Mouse (Mus musculus) heart, adult 9 months (tissue): Measurements from ENCODE around the gene Cntrl.

Source experiments
- DNase-seq, 2 experiments: peaks; one replicate each; pipeline ENCODE4 v3.0.0; 2022; ENCODE audit warnings: low spot score in 2 of 2

Gene Cntrl

DNA sequence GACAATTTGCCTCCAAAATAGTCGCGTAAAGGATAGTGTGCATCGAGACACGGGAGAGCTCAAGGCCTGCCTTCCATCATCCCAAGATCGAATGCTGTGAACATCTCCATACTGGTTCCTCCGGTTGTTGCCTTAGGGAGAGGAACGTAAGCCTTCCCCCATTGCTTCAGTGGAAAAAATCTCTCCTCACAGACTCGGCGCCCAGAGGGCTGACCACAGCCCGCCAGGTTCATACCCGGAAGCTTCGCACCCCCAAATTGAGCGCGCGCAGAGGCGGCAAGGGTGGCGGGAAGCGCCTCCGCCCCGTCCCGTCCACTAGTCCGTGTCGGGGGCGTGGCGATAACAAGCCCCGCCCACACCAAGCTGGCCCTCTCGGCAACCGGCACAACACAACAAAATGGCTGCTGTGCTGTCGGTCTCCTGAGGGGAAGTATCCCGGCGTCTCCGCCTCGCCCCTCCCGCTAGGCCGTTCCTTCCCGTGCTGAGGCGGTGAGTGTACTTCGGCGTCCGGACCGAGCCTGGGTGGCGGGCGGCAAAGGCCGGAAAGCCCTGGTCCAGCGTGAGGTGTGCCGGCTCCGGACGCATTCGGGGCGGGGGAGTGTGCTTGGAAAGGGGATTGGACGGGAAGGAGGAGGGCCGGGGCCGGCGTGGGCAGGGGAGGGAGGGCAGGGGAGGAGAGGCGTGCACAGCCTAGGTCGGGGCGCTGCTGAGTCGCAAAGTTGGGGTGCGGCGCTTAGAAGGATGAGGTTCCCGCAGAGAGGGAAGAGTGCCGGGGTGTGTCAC lies at the start of gene Cntrl:
Cntrl (plus strand) TSS at position 352 of the 783 bp plus-strand sequence.
- peak; percentile 95 to 97 for DNase-seq

DNA sequence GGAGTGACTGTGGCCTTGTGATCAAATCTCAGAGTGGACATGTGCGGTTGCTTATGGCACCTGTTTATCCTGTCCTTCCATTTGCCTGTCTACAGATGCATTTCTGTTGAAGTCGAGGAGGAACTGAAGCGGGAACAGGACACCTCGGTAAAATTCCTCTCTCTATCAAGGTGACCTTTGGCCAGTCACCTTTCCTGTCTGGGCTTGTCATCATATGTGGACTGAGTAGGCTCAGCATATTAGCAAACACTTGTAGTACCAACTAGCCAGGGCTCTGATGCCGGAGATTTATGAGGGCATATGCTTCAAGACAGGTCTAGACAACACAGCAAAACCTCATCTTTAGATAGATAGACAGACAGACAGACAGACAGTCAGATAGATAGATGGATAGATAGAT lies 49.0 kb upstream of the Cntrl start:
- DNase-seq, result no peak

- DNase-seq, result no peak
Measured at GRCm38 (mm10) chr2:35060897-35061296, 48.4 kb upstream of the Cntrl start.

DNA sequence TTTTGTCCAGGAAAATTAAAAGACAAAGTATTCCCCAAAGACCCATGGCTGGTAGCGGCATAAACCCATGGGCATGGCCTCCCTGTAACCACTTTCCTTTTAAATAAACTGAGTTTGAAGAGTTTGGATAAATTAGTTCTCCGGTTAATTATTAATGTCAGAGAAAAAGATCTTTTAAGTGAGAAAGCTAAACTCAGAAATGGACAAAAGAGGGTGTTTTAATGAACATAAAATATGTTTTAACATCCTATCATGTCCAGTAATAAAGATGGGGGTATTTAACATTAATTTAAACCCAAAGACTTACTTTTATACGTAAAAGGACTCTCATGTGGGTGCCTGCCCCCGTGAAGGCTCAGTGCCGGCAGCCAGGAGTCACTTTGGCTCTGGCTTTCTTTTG lies 48.0 kb upstream of the Cntrl start, which contains the start of gene Hc:
Hc (minus strand) TSS at position 101 of the 400 bp plus-strand sequence.
- DNase-seq, result no peak

GRCm38 (mm10) chr2:35063333-35064030 lies 45.8 kb upstream of the Cntrl start:
- DNase-seq, result no peak

GRCm38 (mm10) chr2:35066525-35067082 lies 42.7 kb upstream of the Cntrl start:
- no peak for DNase-seq

- DNase-seq, result no peak
Measured at GRCm38 (mm10) chr2:35067117-35067516, 42.2 kb upstream of the Cntrl start.

GRCm38 (mm10) chr2:35069124-35069523 lies 40.2 kb upstream of the Cntrl start:
- no peak for DNase-seq

DNA sequence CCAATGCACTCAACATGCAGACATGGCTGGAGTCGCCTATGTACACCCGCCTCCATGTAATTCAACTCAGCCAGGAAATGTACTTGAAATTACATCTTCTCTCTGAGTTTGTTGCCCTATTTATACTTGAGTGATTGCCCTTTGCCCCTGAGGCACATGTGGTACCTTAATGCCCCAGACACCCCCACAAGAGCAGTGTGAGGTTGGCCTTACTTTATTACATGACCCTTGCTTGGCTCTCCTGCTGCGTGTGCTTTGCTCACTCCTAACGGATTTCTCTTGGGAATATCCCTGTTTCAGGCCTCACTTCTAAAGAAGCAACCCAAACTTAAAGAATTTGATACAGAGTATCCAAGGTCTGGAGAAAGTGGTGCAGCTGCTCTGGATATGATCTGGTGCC lies 39.0 kb upstream of the Cntrl start:
- no peak for DNase-seq

GRCm38 (mm10) chr2:35072547-35072946 lies 36.7 kb upstream of the Cntrl start:
- no peak for DNase-seq

DNA sequence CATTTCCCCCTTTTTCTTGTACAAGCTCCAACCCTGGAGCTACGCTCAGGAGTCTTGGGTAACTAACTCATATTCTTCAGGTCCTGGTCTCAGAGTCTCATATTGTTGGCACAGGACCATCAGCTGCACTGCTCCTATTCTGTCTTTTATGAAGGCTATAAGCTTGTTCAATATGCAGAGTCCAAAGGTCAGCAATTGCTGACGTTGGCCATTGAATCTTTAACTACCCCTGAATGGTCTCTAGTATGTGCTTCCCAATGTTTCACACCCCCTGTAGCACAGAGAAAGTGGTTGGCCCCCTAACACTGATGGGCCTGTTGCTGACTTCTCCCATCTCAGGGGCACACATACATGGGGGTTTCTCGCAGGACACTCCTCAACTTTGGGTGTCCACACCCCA lies 35.0 kb upstream of the Cntrl start:
- DNase-seq, result no peak

DNA sequence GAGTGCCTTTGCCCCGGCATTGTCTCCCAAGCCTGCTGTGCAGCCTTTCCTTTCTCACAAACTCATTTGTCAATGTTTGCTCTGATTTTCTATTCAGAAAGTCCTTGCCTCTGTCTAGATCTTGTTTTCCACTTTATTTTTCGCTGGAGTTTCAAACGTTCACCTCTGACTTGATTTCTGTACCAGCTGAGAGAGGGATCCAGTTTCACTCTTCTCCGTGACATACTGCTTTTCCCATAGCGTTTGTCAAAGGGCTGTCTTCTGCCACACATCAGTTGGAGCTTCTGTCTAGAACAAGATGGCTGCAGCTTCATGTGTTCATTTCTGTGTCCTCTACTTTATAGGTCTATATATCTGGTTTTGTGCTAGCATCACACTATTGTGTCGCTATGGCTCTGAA lies 30.1 kb upstream of the Cntrl start:
- no peak for DNase-seq

- no peak for DNase-seq
Measured at GRCm38 (mm10) chr2:35087418-35087817, 21.9 kb upstream of the Cntrl start.

- no peak for DNase-seq
Measured at GRCm38 (mm10) chr2:35100529-35100928, 8.8 kb upstream of the Cntrl start.

DNA sequence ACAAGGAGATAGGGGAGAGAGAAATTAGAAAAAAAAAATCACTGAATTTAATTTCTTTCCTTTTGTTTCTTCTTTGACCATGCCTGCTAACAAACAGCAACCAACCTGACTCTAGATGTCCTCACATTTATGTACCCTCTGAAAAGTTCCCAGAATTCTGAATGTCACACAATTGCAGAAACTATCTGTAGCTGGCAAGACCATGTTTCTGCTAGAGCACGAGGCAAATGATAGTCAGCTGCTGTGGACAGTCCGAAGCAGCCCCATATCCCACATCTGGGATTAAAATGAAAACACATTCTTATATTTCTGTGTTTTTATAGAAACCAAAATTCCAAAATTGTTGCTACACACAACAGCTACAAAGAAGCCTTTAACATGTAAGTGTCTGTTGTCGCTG lies 7.8 kb upstream of the Cntrl start, which contains the start of gene AI182371:
AI182371 (minus strand) TSS at position 101 of the 400 bp plus-strand sequence.
- DNase-seq, result no peak

DNA sequence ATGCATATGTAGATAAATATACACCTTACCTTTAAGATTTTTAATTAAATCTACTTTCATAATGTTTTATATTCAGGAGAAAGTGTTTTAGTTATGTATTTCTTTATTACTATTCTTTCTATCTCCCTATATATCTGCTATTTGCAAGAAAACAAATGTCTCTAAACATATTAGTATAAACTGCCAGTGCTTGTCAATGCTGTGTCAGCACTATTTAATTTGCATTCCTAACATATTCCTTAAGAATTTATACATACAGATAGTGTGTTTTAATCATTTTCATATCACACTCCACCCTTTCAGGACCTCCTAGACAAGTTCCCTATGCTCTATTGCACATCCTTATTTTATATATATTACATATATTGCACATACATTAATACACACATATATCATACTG lies 6.5 kb upstream of the Cntrl start:
- DNase-seq, result no peak

DNA sequence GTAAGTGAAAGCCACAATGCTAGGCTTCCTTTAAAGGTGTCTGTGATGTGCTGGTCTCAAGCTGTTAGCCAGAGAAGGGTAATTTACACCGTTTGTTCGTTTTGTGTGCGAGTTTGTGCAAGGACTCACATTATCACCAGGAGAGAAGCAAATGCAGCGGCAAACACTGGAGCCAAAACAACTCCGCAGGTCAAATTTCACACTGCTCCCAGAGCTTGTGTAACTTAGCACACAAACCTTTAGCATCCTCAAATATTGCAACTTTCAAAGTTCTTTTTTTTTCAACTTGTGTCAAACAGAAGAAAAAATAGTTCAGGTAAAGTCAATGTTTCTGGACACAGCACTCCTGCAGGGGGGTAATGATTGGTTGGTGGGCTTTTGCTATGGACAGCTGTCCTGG lies 5.7 kb upstream of the Cntrl start:
- DNase-seq, result no peak

DNA sequence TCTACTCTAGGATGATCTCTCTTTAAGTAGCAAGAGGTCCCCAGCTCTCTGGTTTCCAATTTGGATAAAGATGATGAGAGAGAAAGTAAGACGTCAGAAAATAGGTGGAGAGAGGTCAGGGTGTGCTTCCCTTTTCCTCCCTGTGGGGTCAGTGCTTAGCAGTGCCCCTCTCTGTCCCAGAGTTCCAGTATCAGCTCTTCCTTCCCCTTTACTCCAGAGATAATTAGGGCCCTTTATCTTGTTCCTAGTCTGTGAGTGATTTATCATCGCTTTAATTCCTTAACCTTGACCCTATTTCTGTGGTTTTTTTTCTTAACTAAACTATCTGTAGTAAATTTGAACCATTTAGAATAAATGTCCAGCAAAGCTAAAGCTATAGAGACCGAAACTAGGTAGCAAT lies 4.4 kb upstream of the Cntrl start:
- DNase-seq, result no peak

DNA sequence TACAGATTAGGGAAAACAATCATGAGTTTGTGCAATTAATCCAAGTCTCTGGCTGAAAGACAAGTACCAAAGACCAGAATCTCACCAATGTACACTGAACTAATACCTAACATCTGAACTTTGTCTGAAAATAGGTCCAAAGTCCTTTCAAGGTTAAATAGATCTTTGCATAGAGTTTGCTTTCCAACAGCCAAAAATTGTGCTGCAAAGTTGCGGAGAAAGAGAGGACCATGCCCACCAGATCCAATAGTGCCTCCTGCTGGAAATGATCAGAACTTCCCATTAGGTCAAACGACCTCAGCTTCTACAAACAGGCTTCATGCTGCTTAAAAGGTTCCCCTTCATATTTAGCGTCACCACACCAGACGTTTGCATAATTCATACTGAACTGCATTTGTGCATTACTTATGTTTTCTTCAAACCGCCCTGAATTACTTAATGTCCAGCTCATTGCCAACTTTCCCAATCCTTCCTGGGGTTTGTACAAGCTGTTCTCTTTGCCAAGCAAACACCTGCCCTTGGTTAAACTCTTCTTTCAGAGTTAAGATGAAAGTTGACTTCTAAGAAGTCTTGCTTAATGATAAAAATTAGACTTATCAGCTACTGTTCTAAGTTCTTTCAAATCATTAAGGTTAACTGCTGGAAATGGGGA lies 1.2 kb upstream of the Cntrl start:
- peak in 1 of 2 experiments; percentile 11 for DNase-seq

DNA sequence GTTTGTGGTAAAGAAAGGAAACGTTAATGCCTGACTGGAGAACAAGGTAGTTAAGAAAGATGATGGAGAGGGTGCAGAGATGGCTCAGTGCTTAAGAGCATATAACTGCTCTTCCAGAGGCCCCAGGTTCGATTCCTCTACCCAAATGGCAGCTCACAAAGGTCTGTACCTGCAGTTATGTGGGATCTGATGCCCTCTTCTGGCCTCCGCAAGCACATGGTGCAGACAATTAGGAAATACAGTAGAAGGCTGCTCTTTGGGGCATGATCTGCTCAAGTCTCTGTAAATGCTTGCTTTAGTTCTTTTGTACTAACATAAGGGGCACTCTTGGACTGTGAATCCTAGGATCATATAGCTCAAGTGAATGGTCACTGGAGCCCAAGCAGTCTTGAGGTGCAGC lies 580 bp upstream of the Cntrl start:
- DNase-seq, result no peak

DNA sequence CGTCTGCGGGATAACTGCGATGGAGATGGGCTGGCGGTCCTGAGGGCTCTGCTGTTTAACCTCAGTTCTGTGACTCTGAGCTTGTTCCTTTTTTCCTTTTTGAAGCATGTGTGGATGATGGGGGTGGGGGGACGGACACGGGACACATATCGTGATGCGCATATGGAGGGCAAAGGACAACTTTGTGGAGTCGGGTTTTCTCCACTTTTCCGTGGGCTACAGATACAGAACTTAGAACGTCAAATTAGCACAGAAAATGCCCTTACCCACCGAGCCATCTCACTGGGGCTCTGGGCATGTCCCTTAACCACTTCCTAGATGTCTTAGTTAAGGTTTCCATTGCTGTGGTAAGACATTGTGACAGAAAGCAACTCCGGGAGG lies 622 bp downstream of the Cntrl start:
- no peak for DNase-seq

DNA sequence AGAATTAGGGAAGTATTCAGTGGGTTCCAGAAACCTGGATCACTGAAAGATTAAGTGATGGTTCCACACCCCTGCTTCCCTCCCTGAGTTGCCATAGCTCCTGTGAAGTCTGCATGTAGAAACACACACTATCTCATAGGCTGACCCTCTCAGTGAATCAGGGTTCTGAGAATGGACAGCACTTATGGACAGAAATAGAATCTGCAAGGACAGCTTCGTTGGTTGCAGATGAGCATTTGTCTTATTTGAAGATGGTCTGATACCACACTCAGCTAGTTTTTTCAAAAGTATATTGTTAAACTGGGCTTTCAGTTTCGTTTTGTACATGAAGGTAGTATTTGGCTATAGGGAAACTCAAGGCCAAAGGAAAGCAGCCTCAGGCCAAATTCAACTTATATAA lies 1.2 kb downstream of the Cntrl start:
- DNase-seq, result no peak
